Comparison of ENCODE assay signal across 10 mouse cellular contexts in genomic region chr13:29199679-29200078, GRCm38 (mm10).
DNase-seq lines count a peak whose midpoint lies in the region; ATAC-seq and TF ChIP-seq lines count a peak whose summit lies in the region.
"Had no signal": no experiment of that assay in that cellular context is flagged by ENCODE, and none has a peak within 500 bp of the region (broad histone marks: within the 10 kb centered on the region; RNA-seq: fewer than 3 reads in every experiment).

No protein-coding gene starts in this region.

- no peak for TF ChIP-seq EP300 in lung, postnatal 0 days (IDR thresholded peaks at IDR 0.05)

- H3K9me3 ChIP-seq in lung, postnatal 0 days (ENCODE audit: low read length) = no peaks in the 10 kb centered on the region

- ATAC-seq in lung, postnatal 0 days = no peak

- H3K9ac ChIP-seq in lung, postnatal 0 days (replicated peaks; ENCODE audit: low read depth) = no peak overlapping the region

- no peak for TF ChIP-seq CTCF in lung, postnatal 0 days (IDR thresholded peaks at IDR 0.05)
- TF ChIP-seq CTCF in layer of hippocampus, adult 2 months (conservative IDR thresholded peaks at IDR 0.05) = no peak
- no peak for TF ChIP-seq CTCF in thymus, adult 2 months (IDR thresholded peaks at IDR 0.05; ENCODE audit: borderline replicate concordance, control insufficient read depth, extremely low read depth, insufficient read depth, low read length, poor library complexity)

- no peaks in the 10 kb centered on the region for H3K27me3 ChIP-seq in lung, postnatal 0 days (replicated peaks; ENCODE audit: insufficient read depth, low read length)
- no peaks in the 10 kb centered on the region for H3K27me3 ChIP-seq in thymus, adult 2 months (ENCODE audit: control insufficient read depth, insufficient read depth, low read length)

- no peak for TF ChIP-seq POLR2A in thymus, adult 2 months (IDR thresholded peaks at IDR 0.05; ENCODE audit: control insufficient read depth, extremely low read depth, insufficient read depth, low read length, poor library complexity)

- H3K27ac ChIP-seq in lung, postnatal 0 days (ENCODE audit: low read length) = 0 out of 2 replicates have a peak overlapping the region, but pooled peaks have one; percentile 7
- H3K27ac ChIP-seq in brown adipose tissue, adult 24 weeks (replicated peaks; ENCODE audit: low read depth, low read length) = peak overlapping the region; percentile 72
- no peak overlapping the region for H3K27ac ChIP-seq in layer of hippocampus, adult 2 months
- H3K27ac ChIP-seq in thymus, adult 2 months (ENCODE audit: control insufficient read depth, insufficient read depth, low read length) = no peak overlapping the region

- no peak overlapping the region for H3K4me2 ChIP-seq in lung, postnatal 0 days (replicated peaks; ENCODE audit: low read depth, low read length)

- no peak overlapping the region for H3K4me3 ChIP-seq in lung, postnatal 0 days (ENCODE audit: low read depth, low read length)
- H3K4me3 ChIP-seq in brown adipose tissue, adult 24 weeks (ENCODE audit: insufficient read depth, low read depth, low read length) = no peak overlapping the region
- H3K4me3 ChIP-seq in layer of hippocampus, adult 2 months = no peak overlapping the region
- no peak overlapping the region for H3K4me3 ChIP-seq in thymus, adult 2 months (ENCODE audit: control insufficient read depth, insufficient read depth, low read length)

- DNase-seq in lung, postnatal 0 days (ENCODE audit: low spot score) = no peak
- DNase-seq in lung, postnatal 36 days = no peak
- peak; percentile 75 to 83 for DNase-seq in heart, adult 9 months (ENCODE audit: low spot score in 2 of 2)
- peak; percentile 37 for DNase-seq in kidney, postnatal 14 days
- no peak for DNase-seq in layer of hippocampus, adult 2 months (ENCODE audit: low spot score in 2 of 2)
- DNase-seq in left cerebral cortex, adult 18-20 months (ENCODE audit: low spot score in 2 of 2) = no peak
- no peak for DNase-seq in thymus, adult 2 months
- DNase-seq: cerebellum, postnatal 36 days; right cerebral cortex, postnatal 25 days had no signal

- no peaks in the 10 kb centered on the region for H3K36me3 ChIP-seq in lung, postnatal 0 days (ENCODE audit: insufficient read depth, low read length)
- no peaks in the 10 kb centered on the region for H3K36me3 ChIP-seq in thymus, adult 2 months (ENCODE audit: control insufficient read depth, insufficient read depth, low read length)

- WGBS in lung, postnatal 0 days = 26% methylated on average over 6 of the region's 6 CpGs
- 98% methylated on average over 6 of the region's 6 CpGs for WGBS in thymus, adult 2 months

- peaks cover 5% of the 10 kb centered on the region; the same call in 1 of the 2 replicates for H3K4me1 ChIP-seq in lung, postnatal 0 days (ENCODE audit: insufficient read depth, low read depth, low read length)
- H3K4me1 ChIP-seq in brown adipose tissue, adult 24 weeks (ENCODE audit: control insufficient read depth, insufficient read depth, insufficient read length, low read length) = no peaks in the 10 kb centered on the region
- peaks cover 3% of the 10 kb centered on the region for H3K4me1 ChIP-seq in thymus, adult 2 months (replicated peaks; ENCODE audit: control insufficient read depth, insufficient read depth, low read length)

Comparison
In these comparisons a context has a peak if more than half of its experiments do, and no peak if none do; other contexts are left out.
1. DNase-seq: peak in heart, adult 9 months (2 of 2) and kidney, postnatal 14 days (single experiment); none in lung, postnatal 0 days (single experiment), lung, postnatal 36 days (single experiment), layer of hippocampus, adult 2 months (0 of 2), left cerebral cortex, adult 18-20 months (0 of 2) and thymus, adult 2 months (single experiment).
2. H3K27ac ChIP-seq: peak in lung, postnatal 0 days (single experiment) and brown adipose tissue, adult 24 weeks (single experiment); none in layer of hippocampus, adult 2 months (single experiment) and thymus, adult 2 months (single experiment).